Mouse (Mus musculus) G1E (cell line): ENCODE measurements around the gene Rpl3l. TPM values are rescaled to one million over a fixed set of nuclear protein-coding genes. Genes with fewer than 3 reads are reported as not detected.

Source experiments
- ATAC-seq: 2 replicates; pipeline ENCODE4 v1.8.0; 2016; ENCODE audit warnings: mild to moderate bottlenecking; ENCODE audit not compliant: insufficient number of reproducible peaks, poor library complexity, low FRiP score, severe bottlenecking; ENCODE audit errors: extremely low read depth
- DNase-seq: peaks from one replicate; pipeline ENCODE4 v3.0.0; 2012; ENCODE audit warnings: low spot score
- H3K27me3 ChIP-seq: 2 replicates; pipeline ENCODE4 v1.6.1; 2012; ENCODE audit warnings: mild to moderate bottlenecking, low read length, inconsistent platforms; ENCODE audit not compliant: insufficient read depth
- H3K36me3 ChIP-seq: replicated peaks from 2 replicates; pipeline ENCODE3; 2012; ENCODE audit warnings: mild to moderate bottlenecking, inconsistent platforms
- H3K4me1 ChIP-seq: 2 replicates; pipeline ENCODE4 v1.6.1; 2012; ENCODE audit warnings: low read depth, low read length, inconsistent platforms, mixed read lengths; ENCODE audit not compliant: insufficient read depth
- H3K4me3 ChIP-seq: 2 replicates; pipeline ENCODE4 v1.5.1; 2012; ENCODE audit warnings: low read depth, mild to moderate bottlenecking, inconsistent platforms, low read length, moderate library complexity, mixed read lengths
- H3K9me3 ChIP-seq: replicated peaks from 2 replicates; pipeline ENCODE4 v1.6.1; 2012; ENCODE audit warnings: inconsistent platforms
- CTCF ChIP-seq: IDR thresholded peaks from 2 replicates; pipeline ENCODE4 v1.5.1; 2012; ENCODE audit warnings: low read depth, low read length, inconsistent platforms, mixed read lengths
- GATA1 ChIP-seq: IDR thresholded peaks from 2 replicates; pipeline ENCODE4 v1.6.1; 2012; ENCODE audit warnings: borderline replicate concordance, low read length, inconsistent platforms, mixed read lengths
- GATA2 ChIP-seq: IDR thresholded peaks from 2 replicates; pipeline ENCODE4 v1.6.1; 2012; ENCODE audit warnings: low read depth, low read length, inconsistent platforms, borderline replicate concordance
- POLR2AphosphoS5 ChIP-seq: IDR thresholded peaks from 2 replicates; pipeline ENCODE4 v1.6.1; 2012; ENCODE audit warnings: low read depth, low read length, inconsistent platforms; ENCODE audit not compliant: insufficient replicate concordance
- TAL1 ChIP-seq: conservative IDR thresholded peaks from 2 replicates; pipeline ENCODE4 v1.6.1; 2012; ENCODE audit warnings: low read depth, low read length, inconsistent platforms, mixed read lengths
- polyA plus RNA-seq: library from polyadenylated mRNA; stranded (reverse); fragments of >175 nt; gene quantifications from 2 replicates; pipeline ENCODE4 v1.2.3, GENCODE M21; 2012
- total RNA-seq, 2 experiments: library from RNA; stranded (forward) in 1 of 2; stranded (reverse) in 1 of 2; fragments of 200-1000 nt in 1 of 2; fragments of >200 nt in 1 of 2; fragmentation: Nextera tagmentation in 1 of 2; gene quantifications; 2 replicates each; pipeline ENCODE4 v1.2.3; 2014 to 2017

Rpl3l gene
- total and polyA plus RNA-seq, 3 experiments: not detected

DNA sequence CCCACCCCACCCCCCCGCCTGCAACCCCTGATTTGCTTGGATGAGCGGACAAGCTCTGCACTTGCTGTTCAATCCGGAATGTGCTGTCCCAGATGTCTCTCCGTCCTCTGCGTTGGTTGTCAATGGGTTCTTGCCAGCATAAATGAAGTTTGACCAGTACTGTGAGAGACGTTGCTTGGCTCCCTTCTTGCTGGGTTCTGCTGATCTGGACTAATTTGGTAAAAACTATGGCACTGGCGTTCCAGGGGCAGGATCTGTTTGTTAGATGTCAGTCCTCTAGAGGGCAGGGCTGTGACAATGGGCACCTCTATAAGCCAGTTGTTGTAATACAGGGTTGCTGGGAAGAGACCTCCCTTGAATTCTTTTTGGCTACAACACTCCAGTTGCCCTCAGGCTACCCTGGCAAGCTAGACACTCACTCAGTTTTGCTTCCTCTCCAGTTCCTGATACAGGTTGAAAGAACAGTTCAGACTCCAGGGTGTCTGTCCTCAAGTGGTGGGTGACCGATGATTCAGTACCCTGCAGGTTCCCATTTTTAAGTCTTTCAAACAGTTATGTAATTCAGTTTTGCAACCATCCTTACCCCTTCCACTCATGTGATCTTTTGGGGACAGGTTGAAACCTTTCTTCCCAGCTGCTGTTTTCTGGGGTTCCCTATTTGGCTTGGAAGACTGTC is 9.7 kb downstream of the Rpl3l start:
- TF ChIP-seq CTCF (0 out of 2 replicates have a peak, but pooled peaks have one; percentile 2), GATA1 (no peak), TAL1 (no peak), POLR2AphosphoS5 (no peak)
- peaks cover 33% of the 10 kb centered on the region for H3K4me1 ChIP-seq
- H3K36me3 ChIP-seq: peaks cover 46% of the 10 kb centered on the region
- ATAC-seq: no peak
- peak; percentile 47 for DNase-seq
- H3K4me3 ChIP-seq: peak overlapping the region; percentile 74
- peaks cover 7% of the 10 kb centered on the region; the same call in 1 of the 2 replicates for H3K27me3 ChIP-seq
- no peaks in the 10 kb centered on the region for H3K9me3 ChIP-seq

DNA sequence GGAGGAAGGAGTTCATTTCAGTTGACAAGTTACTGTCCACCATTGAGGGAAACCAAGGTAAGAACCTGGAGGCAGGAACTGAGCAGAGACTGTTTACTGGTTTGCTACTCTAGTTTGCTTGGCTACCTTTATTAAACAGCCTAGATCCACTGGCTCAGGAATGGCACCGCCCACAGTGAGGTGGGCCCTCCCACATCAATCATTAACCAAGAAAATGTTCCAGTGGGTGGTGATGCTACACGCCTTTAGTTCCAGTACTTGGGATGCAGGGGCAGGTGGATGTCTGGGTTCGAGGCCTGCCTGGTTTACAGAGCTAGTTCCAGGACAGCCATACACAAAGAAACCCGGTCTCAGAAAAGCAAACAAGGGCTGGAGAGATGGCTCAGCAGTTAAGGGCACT is 10.6 kb downstream of the Rpl3l start:
- ATAC-seq: no peak
- H3K9me3 ChIP-seq: no peaks in the 10 kb centered on the region
- peaks cover 33% of the 10 kb centered on the region for H3K4me1 ChIP-seq
- H3K36me3 ChIP-seq: peaks cover 52% of the 10 kb centered on the region
- TF ChIP-seq GATA2 (no peak), CTCF (no peak)
- no peak for DNase-seq
- peaks cover 3% of the 10 kb centered on the region; the same call in 1 of the 2 replicates for H3K27me3 ChIP-seq
- no peak overlapping the region for H3K4me3 ChIP-seq

DNA sequence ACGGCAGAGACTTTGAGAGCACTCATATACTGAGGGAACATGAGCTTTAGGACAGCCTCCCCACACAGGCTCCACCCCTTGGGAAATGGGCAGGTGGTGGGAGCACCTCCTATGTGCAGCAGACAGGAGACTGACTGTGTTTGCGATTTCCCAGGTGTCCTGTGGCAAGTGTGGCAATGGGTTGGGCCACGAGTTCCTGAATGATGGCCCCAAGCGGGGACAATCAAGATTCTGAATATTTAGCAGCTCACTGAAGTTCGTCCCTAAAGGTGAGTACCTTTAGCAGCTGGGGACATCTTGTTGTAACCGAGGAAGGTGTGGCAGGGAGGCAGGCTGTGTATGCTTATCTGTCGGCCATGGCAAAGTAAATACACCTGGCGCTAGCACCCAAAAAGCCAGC is 12.3 kb downstream of the Rpl3l start:
- no peak for DNase-seq
- H3K36me3 ChIP-seq: peaks cover 47% of the 10 kb centered on the region
- ATAC-seq: no peak
- no peaks in the 10 kb centered on the region for H3K9me3 ChIP-seq
- TF ChIP-seq TAL1 (no peak), GATA2 (no peak), GATA1 (no peak), POLR2AphosphoS5 (no peak), CTCF (no peak)
- peaks cover 31% of the 10 kb centered on the region for H3K4me1 ChIP-seq
- H3K4me3 ChIP-seq: no peak overlapping the region
- H3K27me3 ChIP-seq: no peaks in the 10 kb centered on the region

DNA sequence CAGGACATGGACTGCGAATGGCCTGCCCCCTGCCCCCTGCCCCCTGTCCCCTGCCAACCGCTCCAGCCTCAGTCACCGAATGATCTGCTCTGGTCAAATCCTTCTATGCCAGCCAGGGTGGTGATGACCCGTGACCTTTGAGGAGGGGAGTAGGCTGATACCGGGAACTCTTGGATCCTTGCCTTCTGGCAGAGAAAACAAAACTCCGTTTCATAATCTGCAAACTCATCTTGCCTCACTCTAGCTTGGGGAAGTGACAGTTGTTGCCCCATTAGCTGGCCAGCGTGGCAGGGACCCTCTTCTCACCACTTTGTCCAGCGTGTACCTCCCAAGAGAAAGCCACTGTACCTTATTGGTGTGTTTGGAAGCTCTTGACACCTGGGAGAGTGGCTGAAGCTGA is 14.7 kb downstream of the Rpl3l start:
- H3K9me3 ChIP-seq: no peaks in the 10 kb centered on the region
- TF ChIP-seq GATA2 (no peak), CTCF (no peak), POLR2AphosphoS5 (no peak), TAL1 (no peak), GATA1 (no peak)
- peaks cover 13% of the 10 kb centered on the region for H3K27me3 ChIP-seq
- ATAC-seq (no peak), DNase-seq (no peak)
- peaks cover 16% of the 10 kb centered on the region for H3K4me1 ChIP-seq
- H3K4me3 ChIP-seq: no peak overlapping the region
- H3K36me3 ChIP-seq: peaks cover 44% of the 10 kb centered on the region

DNA sequence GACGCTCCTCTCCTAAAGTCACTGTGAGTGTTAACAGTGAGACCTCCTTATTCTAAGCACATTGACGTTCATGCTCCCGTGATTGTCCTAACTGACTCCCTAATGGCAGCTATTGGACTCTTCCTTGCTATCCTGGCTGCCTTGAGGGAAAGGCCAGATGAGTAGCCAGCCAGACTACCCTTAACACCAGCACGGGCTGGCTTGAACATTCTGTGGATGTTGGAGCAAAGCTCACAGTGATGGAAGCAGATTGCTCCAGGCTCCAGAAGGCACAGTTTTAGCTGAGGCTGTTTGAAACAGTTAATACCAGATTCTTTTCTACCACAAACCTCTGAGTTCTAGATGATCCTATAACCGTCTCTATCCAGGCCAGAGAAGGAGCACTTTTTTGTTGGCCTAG is 16.3 kb downstream of the Rpl3l start:
- TF ChIP-seq POLR2AphosphoS5 (no peak), GATA2 (no peak), TAL1 (no peak), GATA1 (no peak), CTCF (no peak)
- ATAC-seq: no peak
- H3K4me1 ChIP-seq: peaks cover 7% of the 10 kb centered on the region
- no peak overlapping the region for H3K4me3 ChIP-seq
- H3K27me3 ChIP-seq: peaks cover 25% of the 10 kb centered on the region
- H3K9me3 ChIP-seq: no peaks in the 10 kb centered on the region
- peaks cover 41% of the 10 kb centered on the region for H3K36me3 ChIP-seq
- no peak for DNase-seq

DNA sequence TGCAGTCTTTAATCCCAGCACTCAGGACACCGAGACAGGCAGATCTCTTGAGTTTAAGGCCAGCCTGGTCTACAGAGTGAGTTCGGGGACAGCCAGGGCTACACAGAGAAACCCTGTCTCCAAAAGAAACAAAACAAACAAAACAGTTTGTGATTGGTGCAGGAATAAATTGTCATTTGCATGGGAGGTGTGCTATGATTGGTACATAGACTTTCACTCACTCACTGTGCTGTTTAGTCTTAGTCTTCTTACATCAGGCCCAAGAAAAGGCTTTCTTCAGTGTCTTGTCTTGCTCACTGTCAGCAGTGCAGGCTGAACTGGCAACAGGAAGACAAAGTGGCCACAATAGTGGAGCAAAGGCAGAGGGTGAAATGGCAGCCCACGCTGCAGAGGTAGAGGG is 16.8 kb downstream of the Rpl3l start:
- DNase-seq: no peak
- peaks cover 25% of the 10 kb centered on the region for H3K27me3 ChIP-seq
- ATAC-seq: no peak
- H3K4me3 ChIP-seq: no peak overlapping the region
- TF ChIP-seq TAL1 (no peak), CTCF (no peak)
- peaks cover 4% of the 10 kb centered on the region for H3K4me1 ChIP-seq
- no peaks in the 10 kb centered on the region for H3K9me3 ChIP-seq
- H3K36me3 ChIP-seq: peaks cover 37% of the 10 kb centered on the region
